Mouse (Mus musculus): ENCODE data around the gene Tmem72. TPM values are rescaled to one million over a fixed set of nuclear protein-coding genes. Genes with fewer than 3 reads are reported as not detected.

Tmem72 gene
- polyA plus RNA-seq, 1 experiment from 2014 or later, result 0.12 TPM

GRCm38 (mm10) chr6:116700821-116701220 lies 15.9 kb downstream of the Tmem72 start:
- no peak for ATAC-seq (ENCODE audit: low FRiP score)
- Histone ChIP-seq H3K9me3 (ENCODE audit: control insufficient read depth, low read length) (no peaks in the 10 kb centered on the region), H3K27me3 (ENCODE audit: control insufficient read depth, insufficient read depth, low read length) (no peaks in the 10 kb centered on the region), H3K4me3 (ENCODE audit: low read depth, low read length) (no peak overlapping the region), H3K36me3 (ENCODE audit: control insufficient read depth, insufficient read depth, low read length) (no peaks in the 10 kb centered on the region), H3K9ac (ENCODE audit: low read depth, low read length) (no peak overlapping the region), H3K4me1 (replicated peaks; ENCODE audit: control insufficient read depth, insufficient read depth, low read length) (no peaks in the 10 kb centered on the region), H3K27ac (ENCODE audit: low read depth, low read length) (no peak overlapping the region), H3K4me2 (replicated peaks; ENCODE audit: low read depth, low read length) (no peak overlapping the region)
- no peak for DNase-seq (ENCODE audit: low spot score)

- Histone ChIP-seq H3K4me1 (replicated peaks; ENCODE audit: control insufficient read depth, insufficient read depth, low read length) (no peaks in the 10 kb centered on the region), H3K9me3 (ENCODE audit: control insufficient read depth, low read length) (no peaks in the 10 kb centered on the region), H3K27me3 (ENCODE audit: control insufficient read depth, insufficient read depth, low read length) (no peaks in the 10 kb centered on the region), H3K4me2 (replicated peaks; ENCODE audit: low read depth, low read length) (no peak overlapping the region), H3K27ac (ENCODE audit: low read depth, low read length) (no peak overlapping the region), H3K4me3 (ENCODE audit: low read depth, low read length) (no peak overlapping the region), H3K9ac (ENCODE audit: low read depth, low read length) (no peak overlapping the region), H3K36me3 (ENCODE audit: control insufficient read depth, insufficient read depth, low read length) (no peaks in the 10 kb centered on the region)
- DNase-seq (ENCODE audit: low spot score) (no peak), ATAC-seq (ENCODE audit: low FRiP score) (no peak)
- WGBS, result 89% methylated on average over 4 of the region's 4 CpGs
These were observed 18.8 kb downstream of the Tmem72 start for GRCm38 (mm10) chr6:116697896-116698425.

GRCm38 (mm10) chr6:116697413-116697812 lies 19.3 kb downstream of the Tmem72 start:
- no peaks in the 10 kb centered on the region for H3K9me3 ChIP-seq (ENCODE audit: control insufficient read depth, low read length)
- no peaks in the 10 kb centered on the region for H3K4me1 ChIP-seq (replicated peaks; ENCODE audit: control insufficient read depth, insufficient read depth, low read length)
- H3K36me3 ChIP-seq (ENCODE audit: control insufficient read depth, insufficient read depth, low read length), result no peaks in the 10 kb centered on the region
- no peak overlapping the region for H3K9ac ChIP-seq (ENCODE audit: low read depth, low read length)
- DNase-seq (ENCODE audit: low spot score) (peak; percentile 13), ATAC-seq (ENCODE audit: low FRiP score) (no peak)
- no peak overlapping the region for H3K4me2 ChIP-seq (replicated peaks; ENCODE audit: low read depth, low read length)
- H3K27ac ChIP-seq (ENCODE audit: low read depth, low read length), result no peak overlapping the region
- H3K4me3 ChIP-seq (ENCODE audit: low read depth, low read length), result no peak overlapping the region
- WGBS, result 63% methylated on average over 2 of the region's 2 CpGs
- no peaks in the 10 kb centered on the region for H3K27me3 ChIP-seq (ENCODE audit: control insufficient read depth, insufficient read depth, low read length)

DNA sequence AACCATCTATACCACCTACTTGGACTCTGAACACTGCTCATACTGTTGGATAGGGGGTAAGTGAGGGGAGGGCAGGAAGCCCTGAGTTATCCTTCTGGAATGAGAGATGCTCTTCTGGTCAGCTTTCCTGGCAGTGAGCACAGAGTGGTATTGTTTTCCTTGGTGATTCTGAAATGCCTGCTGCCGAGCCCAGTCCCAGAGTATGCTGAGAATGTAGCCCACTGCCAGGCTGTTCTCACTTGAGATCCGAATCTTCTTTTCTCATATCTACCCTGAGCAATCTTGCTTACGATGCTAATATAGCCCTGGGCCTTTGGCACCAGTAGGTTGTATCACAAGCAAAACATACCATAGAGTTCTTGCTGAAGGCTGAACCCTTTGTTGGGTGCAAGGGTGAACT lies 22.4 kb downstream of the Tmem72 start:
- Histone ChIP-seq H3K4me3 (ENCODE audit: low read depth, low read length) (no peak overlapping the region), H3K9me3 (ENCODE audit: control insufficient read depth, low read length) (no peaks in the 10 kb centered on the region), H3K4me2 (replicated peaks; ENCODE audit: low read depth, low read length) (no peak overlapping the region), H3K4me1 (replicated peaks; ENCODE audit: control insufficient read depth, insufficient read depth, low read length) (no peaks in the 10 kb centered on the region), H3K9ac (ENCODE audit: low read depth, low read length) (no peak overlapping the region), H3K27ac (ENCODE audit: low read depth, low read length) (no peak overlapping the region), H3K27me3 (ENCODE audit: control insufficient read depth, insufficient read depth, low read length) (no peaks in the 10 kb centered on the region), H3K36me3 (ENCODE audit: control insufficient read depth, insufficient read depth, low read length) (no peaks in the 10 kb centered on the region)
- 82% methylated on average over 3 of the region's 3 CpGs for WGBS
- DNase-seq (ENCODE audit: low spot score) (no peak), ATAC-seq (ENCODE audit: low FRiP score) (no peak)

- H3K4me3 ChIP-seq (ENCODE audit: low read depth, low read length), result no peak overlapping the region
- H3K36me3 ChIP-seq (ENCODE audit: control insufficient read depth, insufficient read depth, low read length), result no peaks in the 10 kb centered on the region
- H3K27ac ChIP-seq (ENCODE audit: low read depth, low read length), result no peak overlapping the region
- ATAC-seq (ENCODE audit: low FRiP score) (no peak), DNase-seq (ENCODE audit: low spot score) (no peak)
- no peak overlapping the region for H3K9ac ChIP-seq (ENCODE audit: low read depth, low read length)
- no peaks in the 10 kb centered on the region for H3K27me3 ChIP-seq (ENCODE audit: control insufficient read depth, insufficient read depth, low read length)
- 81% methylated on average over 4 of the region's 4 CpGs for WGBS
- no peaks in the 10 kb centered on the region for H3K9me3 ChIP-seq (ENCODE audit: control insufficient read depth, low read length)
- H3K4me1 ChIP-seq (replicated peaks; ENCODE audit: control insufficient read depth, insufficient read depth, low read length), result no peaks in the 10 kb centered on the region
- no peak overlapping the region for H3K4me2 ChIP-seq (replicated peaks; ENCODE audit: low read depth, low read length)
These were observed 23.1 kb downstream of the Tmem72 start for GRCm38 (mm10) chr6:116693639-116694038.

DNA sequence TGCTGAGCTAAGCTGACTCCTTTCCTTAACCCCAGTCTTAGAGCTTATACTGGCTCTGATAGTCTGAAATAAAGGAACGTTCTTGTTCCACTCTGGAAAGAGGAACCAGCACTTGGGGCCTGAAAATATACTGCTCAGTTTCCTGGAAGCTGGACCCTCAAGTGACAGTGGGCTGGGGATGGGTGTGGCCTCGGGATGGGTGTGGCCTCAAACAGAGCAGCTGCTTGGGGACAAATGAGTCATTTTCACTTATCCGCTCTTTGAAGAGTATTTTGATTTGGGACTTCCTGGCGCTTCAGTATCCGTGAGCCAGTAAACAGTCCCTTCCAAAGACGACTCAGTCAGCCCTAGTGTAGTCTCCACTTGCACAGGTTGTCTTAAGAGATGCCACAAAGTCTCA lies 34.4 kb downstream of the Tmem72 start:
- no peaks in the 10 kb centered on the region for H3K27me3 ChIP-seq (ENCODE audit: control insufficient read depth, insufficient read depth, low read length)
- H3K9ac ChIP-seq (ENCODE audit: low read depth, low read length), result no peak overlapping the region
- 64% methylated on average over 6 of the region's 6 CpGs for WGBS
- H3K4me3 ChIP-seq (ENCODE audit: low read depth, low read length), result no peak overlapping the region
- ATAC-seq (ENCODE audit: low FRiP score) (no peak), DNase-seq (ENCODE audit: low spot score) (no peak)
- H3K4me1 ChIP-seq (replicated peaks; ENCODE audit: control insufficient read depth, insufficient read depth, low read length), result no peaks in the 10 kb centered on the region
- no peaks in the 10 kb centered on the region for H3K36me3 ChIP-seq (ENCODE audit: control insufficient read depth, insufficient read depth, low read length)
- H3K4me2 ChIP-seq (replicated peaks; ENCODE audit: low read depth, low read length), result no peak overlapping the region
- H3K27ac ChIP-seq (ENCODE audit: low read depth, low read length), result no peak overlapping the region
- no peaks in the 10 kb centered on the region for H3K9me3 ChIP-seq (ENCODE audit: control insufficient read depth, low read length)

DNA sequence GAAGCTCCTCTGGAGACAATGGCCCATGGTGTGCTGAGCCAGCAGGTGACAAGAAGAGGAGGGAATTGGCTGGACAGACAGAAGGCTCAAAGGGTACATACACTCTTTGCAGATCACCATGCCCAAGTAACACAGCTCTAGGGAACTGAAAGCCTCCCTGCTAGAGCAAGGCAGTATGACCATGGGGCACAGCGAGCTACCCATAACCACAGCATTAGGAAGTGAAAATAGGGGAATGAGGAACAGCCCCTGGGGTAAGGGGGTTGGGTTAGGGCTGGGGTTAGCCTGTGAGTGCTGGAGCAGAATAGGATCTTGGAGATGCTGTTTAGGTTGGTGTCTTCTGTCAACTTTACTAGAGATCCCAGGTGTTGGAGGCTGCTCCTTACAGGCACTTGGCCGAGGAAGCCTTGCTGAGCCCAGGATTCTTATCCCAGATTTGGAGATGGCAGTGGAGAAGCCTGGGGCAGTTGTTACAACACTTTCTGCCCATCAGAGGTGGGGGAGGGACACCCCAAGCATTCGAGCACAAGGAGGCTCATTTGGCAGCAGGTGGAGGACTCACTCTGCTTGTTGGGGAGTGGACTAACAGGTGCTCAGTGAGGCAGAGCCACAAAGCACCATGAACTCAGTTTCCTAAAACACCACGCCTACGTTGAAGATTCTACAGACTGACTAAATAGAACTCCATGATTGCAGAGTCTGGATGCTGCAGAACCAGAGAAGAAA lies 37.0 kb downstream of the Tmem72 start:
- Histone ChIP-seq H3K27ac (ENCODE audit: low read depth, low read length) (no peak overlapping the region), H3K9ac (ENCODE audit: low read depth, low read length) (no peak overlapping the region), H3K27me3 (ENCODE audit: control insufficient read depth, insufficient read depth, low read length) (no peaks in the 10 kb centered on the region), H3K36me3 (ENCODE audit: control insufficient read depth, insufficient read depth, low read length) (no peaks in the 10 kb centered on the region), H3K4me3 (ENCODE audit: low read depth, low read length) (no peak overlapping the region), H3K9me3 (ENCODE audit: control insufficient read depth, low read length) (no peaks in the 10 kb centered on the region), H3K4me1 (replicated peaks; ENCODE audit: control insufficient read depth, insufficient read depth, low read length) (no peaks in the 10 kb centered on the region; the same call in none of the 2 replicates), H3K4me2 (replicated peaks; ENCODE audit: low read depth, low read length) (no peak overlapping the region)
- ATAC-seq (ENCODE audit: low FRiP score) (no peak), DNase-seq (ENCODE audit: low spot score) (no peak)
- 81% methylated on average over 5 of the region's 5 CpGs for WGBS

DNA sequence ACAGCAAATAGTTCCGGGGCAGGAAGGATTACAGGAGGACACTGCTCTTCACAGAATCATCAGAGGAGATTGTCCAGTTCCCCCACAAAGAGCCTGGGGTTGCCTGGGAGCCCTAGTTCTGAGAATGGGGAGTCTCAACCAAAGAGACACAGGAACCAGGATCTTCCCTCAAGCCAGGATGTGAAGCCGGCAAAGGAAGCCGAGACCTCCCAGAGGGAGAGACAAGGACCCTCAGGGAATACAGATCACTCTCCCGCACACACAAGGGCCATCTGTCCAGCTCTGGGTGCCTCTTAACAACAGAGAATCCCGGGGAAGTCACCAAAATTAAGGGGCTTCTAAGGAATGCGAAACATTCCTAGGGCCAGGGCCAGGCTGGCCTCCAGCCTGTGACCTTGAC lies 39.4 kb downstream of the Tmem72 start:
- Histone ChIP-seq H3K27me3 (ENCODE audit: control insufficient read depth, insufficient read depth, low read length) (no peaks in the 10 kb centered on the region), H3K36me3 (ENCODE audit: control insufficient read depth, insufficient read depth, low read length) (no peaks in the 10 kb centered on the region), H3K4me2 (replicated peaks; ENCODE audit: low read depth, low read length) (no peak overlapping the region), H3K4me3 (ENCODE audit: low read depth, low read length) (no peak overlapping the region), H3K9me3 (ENCODE audit: control insufficient read depth, low read length) (no peaks in the 10 kb centered on the region), H3K27ac (ENCODE audit: low read depth, low read length) (no peak overlapping the region), H3K9ac (ENCODE audit: low read depth, low read length) (no peak overlapping the region), H3K4me1 (replicated peaks; ENCODE audit: control insufficient read depth, insufficient read depth, low read length) (peaks cover 2% of the 10 kb centered on the region)
- 57% methylated on average over 6 of the region's 6 CpGs for WGBS
- DNase-seq (ENCODE audit: low spot score), result no peak
- ATAC-seq (ENCODE audit: low FRiP score), result no peak

- H3K36me3 ChIP-seq (ENCODE audit: control insufficient read depth, insufficient read depth, low read length), result no peaks in the 10 kb centered on the region
- no peak overlapping the region for H3K27ac ChIP-seq (ENCODE audit: low read depth, low read length)
- no peak overlapping the region for H3K4me3 ChIP-seq (ENCODE audit: low read depth, low read length)
- no peak overlapping the region for H3K9ac ChIP-seq (ENCODE audit: low read depth, low read length)
- no peak for DNase-seq (ENCODE audit: low spot score)
- no peaks in the 10 kb centered on the region for H3K9me3 ChIP-seq (ENCODE audit: control insufficient read depth, low read length)
- no peaks in the 10 kb centered on the region for H3K27me3 ChIP-seq (ENCODE audit: control insufficient read depth, insufficient read depth, low read length)
- H3K4me1 ChIP-seq (replicated peaks; ENCODE audit: control insufficient read depth, insufficient read depth, low read length), result peaks cover 4% of the 10 kb centered on the region
- WGBS, result 76% methylated on average over 10 of the region's 10 CpGs
- H3K4me2 ChIP-seq (replicated peaks; ENCODE audit: low read depth, low read length), result no peak overlapping the region
- no peak for ATAC-seq (ENCODE audit: low FRiP score)
These were observed 40.3 kb downstream of the Tmem72 start for GRCm38 (mm10) chr6:116676355-116676913.
